Mouse (Mus musculus) kidney, postnatal 0 days (tissue): ENCODE results near the gene Stxbp3. TPM values are rescaled to one million over a fixed set of nuclear protein-coding genes. Genes with fewer than 3 reads are reported as not detected.

ENCODE experiments used
- ATAC-seq: fragments of 200-750 bp; cut with Nextera tagmentation; replicated peaks from 2 replicates; pipeline ENCODE4 v1.8.0; 2017; ENCODE audit warnings: low read depth, moderate number of reproducible peaks, moderate TSS enrichment, moderate library complexity; ENCODE audit not compliant: low FRiP score
- DNase-seq: peaks from one replicate; pipeline ENCODE4 v3.0.0-alpha.2; 2016; ENCODE audit warnings: low spot score
- H3K27ac ChIP-seq: fragments of 300-500 bp; sonication (generic); 2 replicates; pipeline ENCODE4 v1.5.1; 2014; ENCODE audit warnings: mild to moderate bottlenecking
- H3K27me3 ChIP-seq: fragments of 300-500 bp; sonication (generic); 2 replicates; pipeline ENCODE4 v1.6.1; 2014; ENCODE audit warnings: low read length, mixed read lengths; ENCODE audit not compliant: insufficient read depth
- H3K36me3 ChIP-seq: fragments of 300-500 bp; sonication (generic); 2 replicates; pipeline ENCODE4 v1.6.1; 2014; ENCODE audit warnings: low read length, mixed read lengths; ENCODE audit not compliant: insufficient read depth
- H3K4me1 ChIP-seq: fragments of 300-500 bp; sonication (generic); replicated peaks from 2 replicates; pipeline ENCODE4 v1.6.1; 2014; ENCODE audit warnings: antibody characterized with exemption, low read length, mixed read lengths; ENCODE audit not compliant: insufficient read depth
- H3K4me2 ChIP-seq: fragments of 300-500 bp; sonication (generic); 2 replicates; pipeline ENCODE4 v1.6.1; 2014; ENCODE audit warnings: mild to moderate bottlenecking, low read length, moderate library complexity, mixed read lengths
- H3K4me3 ChIP-seq: fragments of 300-500 bp; sonication (generic); replicated peaks from 2 replicates; pipeline ENCODE4 v1.5.1; 2014; ENCODE audit warnings: low read depth, low read length
- H3K9ac ChIP-seq: fragments of 300-500 bp; sonication (generic); 2 replicates; pipeline ENCODE4 v1.6.1; 2014; ENCODE audit warnings: low read depth, low read length
- H3K9me3 ChIP-seq: fragments of 300-500 bp; sonication (generic); replicated peaks from 2 replicates; pipeline ENCODE4 v1.6.1; 2016; ENCODE audit warnings: low read length, inconsistent platforms, mixed read lengths
- CTCF ChIP-seq: IDR thresholded peaks from 2 replicates; pipeline ENCODE4 v1.5.1; 2016; ENCODE audit warnings: antibody characterized with exemption, low read depth, mild to moderate bottlenecking, moderate library complexity
- WGBS: fragments of 180-500 bp; shearing (Covaris S2); extraction: QIAGEN DNeasy Blood & Tissue Kit; methylation state at CpG from one replicate; pipeline ENCODE4 v1.1.7; 2014; 5-methylcytosine and 5-hydroxymethylcytosine counted together
- polyA plus RNA-seq: library from polyadenylated mRNA; unstranded; fragments of >200 nt; fragmentation: Nextera tagmentation; extraction: Ambion mirVana; gene quantifications from 2 replicates; pipeline ENCODE4 v1.2.1, GENCODE M21; 2015

Gene Stxbp3
- polyA plus RNA-seq, 1 experiment from 2014 or later = 35.5 TPM

- no peak for TF ChIP-seq CTCF
These were observed 61.4 kb downstream of the Stxbp3 start for GRCm38 (mm10) chr3:108778761-108779540.

DNA sequence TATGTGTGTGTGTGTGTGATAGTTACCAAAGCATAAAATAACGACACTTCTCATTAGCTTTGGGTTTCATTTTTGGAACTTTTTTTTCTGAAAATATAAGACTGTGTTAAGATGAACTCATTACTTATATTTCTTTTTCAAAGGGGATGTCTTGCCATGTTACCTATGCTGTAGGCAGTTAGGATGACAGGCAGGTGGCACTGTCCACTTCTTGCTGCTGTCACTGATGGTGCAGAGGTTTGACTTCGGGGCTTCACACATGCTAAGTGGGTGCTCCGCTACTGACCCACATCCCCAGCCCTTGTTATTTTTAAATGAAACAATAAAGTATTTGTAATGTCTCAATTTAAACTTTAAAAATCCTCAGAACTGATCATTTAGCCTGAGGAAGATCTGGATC, 67.5 kb downstream of the Stxbp3 start:
- WGBS = 85% methylated on average over 3 of the region's 3 CpGs
- TF ChIP-seq CTCF = peak; percentile 46; the same call in 1 of the 2 replicates
- no peak overlapping the region for H3K4me3 ChIP-seq
- H3K4me1 ChIP-seq = no peaks in the 10 kb centered on the region
- H3K4me2 ChIP-seq = no peak overlapping the region
- no peak overlapping the region for H3K9ac ChIP-seq
- DNase-seq = no peak
- H3K9me3 ChIP-seq = no peaks in the 10 kb centered on the region
- ATAC-seq = no peak
- no peaks in the 10 kb centered on the region for H3K27me3 ChIP-seq
- H3K27ac ChIP-seq = no peak overlapping the region
- no peaks in the 10 kb centered on the region for H3K36me3 ChIP-seq

More at GRCm38 (mm10) chr3:108778761-108779540, 61.4 kb downstream of the Stxbp3 start:
- Histone ChIP-seq H3K27me3 (no peaks in the 10 kb centered on the region), H3K36me3 (no peaks in the 10 kb centered on the region), H3K9ac (no peak overlapping the region), H3K4me2 (no peak overlapping the region), H3K9me3 (no peaks in the 10 kb centered on the region), H3K4me3 (no peak overlapping the region), H3K4me1 (no peaks in the 10 kb centered on the region), H3K27ac (no peak overlapping the region)
- no peak for DNase-seq
- WGBS = 59% methylated on average over 4 of the region's 4 CpGs
- ATAC-seq = no peak

DNA sequence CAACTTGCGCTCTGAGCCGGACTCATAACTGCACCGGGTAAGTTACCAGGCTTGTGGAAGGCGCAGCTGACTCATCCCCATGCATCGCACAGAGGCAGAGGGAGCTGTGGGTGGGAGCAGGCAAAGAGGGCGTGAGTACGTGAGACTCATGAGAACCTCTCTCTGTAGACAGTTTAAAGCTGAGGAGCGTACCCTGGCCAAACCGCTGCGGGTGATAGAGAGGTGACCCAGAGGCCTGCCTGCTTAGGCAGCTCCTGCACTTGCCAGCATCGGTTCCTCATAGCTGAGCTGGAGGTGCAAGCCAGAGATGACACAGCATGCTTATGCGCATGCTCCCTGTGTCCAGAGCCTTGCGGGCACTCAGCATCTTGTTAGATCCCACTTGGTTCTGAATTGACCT, 68.1 kb downstream of the Stxbp3 start:
- Histone ChIP-seq H3K27me3 (no peaks in the 10 kb centered on the region), H3K9ac (no peak overlapping the region), H3K4me2 (no peak overlapping the region), H3K4me1 (no peaks in the 10 kb centered on the region), H3K4me3 (no peak overlapping the region), H3K9me3 (no peaks in the 10 kb centered on the region), H3K27ac (no peak overlapping the region), H3K36me3 (no peaks in the 10 kb centered on the region)
- WGBS = 89% methylated on average over 13 of the region's 13 CpGs
- no peak for DNase-seq
- no peak for TF ChIP-seq CTCF
- no peak for ATAC-seq

GRCm38 (mm10) chr3:108770725-108771368, 69.5 kb downstream of the Stxbp3 start:
- H3K9me3 ChIP-seq = no peaks in the 10 kb centered on the region
- no peak overlapping the region for H3K27ac ChIP-seq
- no peaks in the 10 kb centered on the region for H3K27me3 ChIP-seq
- ATAC-seq = peak; percentile 72; the same call in 1 of the 2 replicates
- H3K4me1 ChIP-seq = no peaks in the 10 kb centered on the region
- DNase-seq = peak; percentile 94
- TF ChIP-seq CTCF = peak; percentile 84
- H3K36me3 ChIP-seq = no peaks in the 10 kb centered on the region
- H3K4me2 ChIP-seq = no peak overlapping the region
- H3K4me3 ChIP-seq = no peak overlapping the region
- no peak overlapping the region for H3K9ac ChIP-seq
- 18% methylated on average over 6 of the region's 6 CpGs for WGBS

DNA sequence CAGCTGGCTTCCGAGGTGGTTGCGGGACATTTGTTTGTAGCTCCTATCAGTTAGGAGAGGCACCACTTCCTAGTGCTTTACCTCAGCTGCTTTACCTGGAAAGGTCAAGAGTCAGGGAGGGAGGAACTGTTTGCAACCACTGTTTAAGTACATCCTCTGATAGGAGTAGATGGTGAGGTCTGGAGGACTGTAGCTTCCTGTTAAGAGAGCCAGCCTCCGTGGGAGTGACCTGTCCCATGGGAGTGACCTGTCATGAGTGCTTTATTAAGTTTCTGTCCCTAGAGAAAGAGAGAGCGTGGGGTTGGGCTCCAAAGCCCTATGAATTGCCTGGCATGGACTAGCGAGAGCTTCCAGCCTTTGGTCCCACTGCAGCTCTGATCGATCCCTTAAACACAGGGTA, 70.8 kb downstream of the Stxbp3 start:
- Histone ChIP-seq H3K4me3 (no peak overlapping the region), H3K27ac (no peak overlapping the region), H3K27me3 (no peaks in the 10 kb centered on the region), H3K9me3 (no peaks in the 10 kb centered on the region), H3K4me1 (no peaks in the 10 kb centered on the region), H3K36me3 (no peaks in the 10 kb centered on the region), H3K9ac (no peak overlapping the region), H3K4me2 (no peak overlapping the region)
- 52% methylated on average over 6 of the region's 6 CpGs for WGBS
- ATAC-seq (no peak), DNase-seq (peak; percentile 29)
- no peak for TF ChIP-seq CTCF

DNA sequence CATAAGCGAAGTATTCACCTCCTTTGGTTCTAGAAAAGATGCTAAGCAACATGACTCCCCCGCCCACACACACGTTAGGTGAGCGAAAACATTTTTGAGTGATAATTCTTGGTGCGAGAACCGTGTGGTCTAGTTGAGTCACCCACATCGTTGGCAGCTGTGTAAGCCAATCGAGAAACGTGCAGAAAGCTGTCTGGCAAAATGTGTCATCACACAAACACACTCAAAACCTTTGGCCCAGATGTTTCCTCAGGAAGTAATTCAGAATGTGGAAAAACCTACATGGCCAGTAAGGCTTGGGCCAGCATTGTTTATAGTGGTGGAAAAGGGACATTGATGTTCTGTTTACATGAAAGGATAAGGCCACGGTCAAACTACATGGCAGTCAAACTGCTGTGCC, 72.9 kb downstream of the Stxbp3 start:
- DNase-seq = peak; percentile 12
- Histone ChIP-seq H3K9me3 (no peaks in the 10 kb centered on the region), H3K9ac (no peak overlapping the region), H3K36me3 (no peaks in the 10 kb centered on the region), H3K4me3 (no peak overlapping the region), H3K4me2 (no peak overlapping the region), H3K27me3 (no peaks in the 10 kb centered on the region), H3K4me1 (no peaks in the 10 kb centered on the region), H3K27ac (no peak overlapping the region)
- TF ChIP-seq CTCF = no peak
- WGBS = 68% methylated on average over 10 of the region's 10 CpGs
- ATAC-seq = no peak
